Mouse (Mus musculus): ENCODE data around the gene Aqp3. TPM values are rescaled to one million over a fixed set of nuclear protein-coding genes. Genes with fewer than 3 reads are reported as not detected.

Gene Aqp3
- polyA plus RNA-seq, 1 experiment from 2014 or later, result 0.11 TPM

DNA sequence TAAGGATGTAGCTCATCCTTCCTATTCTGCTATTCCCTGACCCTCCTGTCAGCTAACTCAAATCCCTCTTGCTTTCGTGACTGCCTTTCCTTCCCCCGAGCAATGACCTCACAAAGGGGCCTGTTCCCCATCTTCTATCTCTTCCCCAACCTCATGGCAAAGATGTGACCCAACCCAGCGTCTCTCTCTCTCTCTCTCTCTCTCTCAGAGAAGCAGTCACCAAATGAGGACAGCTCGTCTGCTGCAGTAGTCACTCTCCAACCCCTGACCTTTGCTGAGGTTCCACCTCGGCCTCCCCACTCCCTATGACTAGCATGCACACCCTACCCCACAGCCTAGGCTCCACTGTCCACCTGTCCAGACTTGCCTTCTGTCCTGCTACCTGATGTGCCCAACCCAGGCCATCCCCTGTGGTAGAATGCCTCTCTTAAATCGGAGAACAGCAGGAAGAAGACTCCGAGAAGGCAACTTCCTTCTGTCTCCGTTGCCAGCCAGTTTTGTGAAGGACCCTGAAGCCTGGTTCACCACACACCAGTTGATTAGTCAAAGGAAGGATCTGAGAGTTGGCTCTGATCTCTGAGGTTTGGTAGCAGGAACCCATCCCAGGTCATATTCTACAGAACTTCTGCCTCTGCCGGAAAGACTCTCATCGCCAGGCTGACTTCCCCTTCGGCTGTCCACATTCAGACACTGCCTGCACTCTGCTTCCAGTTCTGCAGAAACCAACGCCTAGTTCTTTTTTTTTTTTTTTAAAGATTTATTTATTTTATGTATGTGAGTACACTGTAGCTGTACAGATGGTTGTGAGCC lies 24.8 kb downstream of the Aqp3 start:
- WGBS, result 78% methylated on average over 12 of the region's 12 CpGs
- H3K36me3 ChIP-seq (ENCODE audit: control insufficient read depth, insufficient read depth), result no peaks in the 10 kb centered on the region
- H3K27ac ChIP-seq (ENCODE audit: low read length), result no peak overlapping the region
- H3K9me3 ChIP-seq (ENCODE audit: control insufficient read depth, low read length), result no peaks in the 10 kb centered on the region
- no peak for ATAC-seq
- no peak overlapping the region for H3K9ac ChIP-seq (replicated peaks; ENCODE audit: low read depth, low read length)
- H3K4me1 ChIP-seq (replicated peaks; ENCODE audit: control insufficient read depth, insufficient read depth, low read length), result no peaks in the 10 kb centered on the region
- H3K27me3 ChIP-seq (replicated peaks; ENCODE audit: control insufficient read depth, insufficient read depth, low read length), result no peaks in the 10 kb centered on the region
- no peak overlapping the region for H3K4me3 ChIP-seq (replicated peaks; ENCODE audit: low read length)
- no peak overlapping the region for H3K4me2 ChIP-seq (ENCODE audit: low read length)

DNA sequence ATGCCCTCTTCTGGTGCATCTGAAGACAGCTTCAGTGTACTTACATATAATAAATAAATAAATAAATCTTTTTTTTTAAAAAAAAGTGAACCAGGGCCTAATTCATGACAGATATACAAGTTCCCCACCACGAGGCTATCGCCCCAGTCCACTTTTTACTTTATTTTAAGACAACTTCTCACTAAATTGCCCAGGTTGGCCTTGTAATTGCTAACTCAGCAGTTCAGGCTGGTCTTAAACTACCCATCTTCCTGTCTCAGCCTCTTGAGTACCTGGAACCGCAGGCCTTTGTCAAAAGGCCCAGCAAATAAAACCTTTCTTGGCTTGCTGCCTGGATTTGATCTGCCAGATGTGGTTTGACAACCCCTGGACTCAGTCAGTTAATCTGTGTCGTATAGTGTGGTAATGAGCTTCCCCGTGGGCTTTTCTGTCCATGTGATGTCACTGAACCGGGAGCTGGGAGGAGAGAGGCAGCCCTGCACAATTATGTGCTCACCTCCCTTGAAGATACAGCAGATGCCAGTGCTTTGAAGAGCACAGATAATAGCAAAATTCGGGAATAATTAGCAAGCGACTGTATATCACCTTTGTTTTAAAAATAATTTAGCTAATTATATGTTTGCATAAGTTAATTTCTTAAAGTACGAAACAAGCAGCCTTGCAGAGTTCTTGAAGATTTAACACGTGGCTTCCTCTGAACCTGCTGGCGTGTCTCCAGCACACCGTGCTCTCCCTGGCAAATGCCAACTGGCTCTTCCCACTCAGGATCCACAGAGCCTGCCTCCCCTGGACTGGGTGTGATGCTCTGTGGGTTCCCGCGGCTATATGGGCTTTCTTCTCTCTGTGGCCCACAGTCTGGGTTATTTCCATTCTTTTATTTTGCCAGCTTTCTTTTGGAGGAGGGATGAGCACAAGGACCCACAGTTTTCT lies 26.2 kb downstream of the Aqp3 start:
- no peak overlapping the region for H3K9ac ChIP-seq (replicated peaks; ENCODE audit: low read depth, low read length)
- H3K4me3 ChIP-seq (replicated peaks; ENCODE audit: low read length), result no peak overlapping the region
- H3K4me2 ChIP-seq (ENCODE audit: low read length), result no peak overlapping the region
- H3K27ac ChIP-seq (ENCODE audit: low read length), result no peak overlapping the region
- H3K36me3 ChIP-seq (ENCODE audit: control insufficient read depth, insufficient read depth), result no peaks in the 10 kb centered on the region
- no peaks in the 10 kb centered on the region for H3K9me3 ChIP-seq (ENCODE audit: control insufficient read depth, low read length)
- no peak for ATAC-seq
- WGBS, result 57% methylated on average over 14 of the region's 14 CpGs
- H3K27me3 ChIP-seq (replicated peaks; ENCODE audit: control insufficient read depth, insufficient read depth, low read length), result no peaks in the 10 kb centered on the region
- no peaks in the 10 kb centered on the region for H3K4me1 ChIP-seq (replicated peaks; ENCODE audit: control insufficient read depth, insufficient read depth, low read length)

DNA sequence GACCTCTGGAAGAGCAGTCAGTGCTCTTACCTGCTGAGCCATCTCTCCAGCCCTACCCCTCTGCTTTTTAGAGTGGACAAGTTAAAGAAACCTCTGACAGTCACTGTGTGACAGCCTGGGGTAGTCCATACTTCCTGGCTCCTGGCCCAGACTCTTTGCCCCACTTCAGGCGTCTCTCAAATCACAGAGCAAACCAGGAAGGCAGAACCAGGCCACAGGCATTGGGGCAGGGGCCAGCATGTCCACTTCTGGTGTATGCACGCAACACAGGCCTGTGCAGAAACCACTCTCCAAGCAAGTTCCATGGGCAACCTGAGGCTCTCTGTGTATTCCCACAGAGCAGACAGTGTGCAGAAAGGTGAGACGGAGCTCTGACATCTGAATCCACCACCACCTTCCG lies 32.8 kb downstream of the Aqp3 start:
- H3K4me1 ChIP-seq (replicated peaks; ENCODE audit: control insufficient read depth, insufficient read depth, low read length), result no peaks in the 10 kb centered on the region
- no peaks in the 10 kb centered on the region for H3K27me3 ChIP-seq (replicated peaks; ENCODE audit: control insufficient read depth, insufficient read depth, low read length)
- no peaks in the 10 kb centered on the region for H3K9me3 ChIP-seq (ENCODE audit: control insufficient read depth, low read length)
- no peak overlapping the region for H3K27ac ChIP-seq (ENCODE audit: low read length)
- H3K4me2 ChIP-seq (ENCODE audit: low read length), result no peak overlapping the region
- no peak overlapping the region for H3K4me3 ChIP-seq (replicated peaks; ENCODE audit: low read length)
- no peak for ATAC-seq
- H3K9ac ChIP-seq (replicated peaks; ENCODE audit: low read depth, low read length), result no peak overlapping the region
- H3K36me3 ChIP-seq (ENCODE audit: control insufficient read depth, insufficient read depth), result no peaks in the 10 kb centered on the region
- 86% methylated on average over 4 of the region's 4 CpGs for WGBS

DNA sequence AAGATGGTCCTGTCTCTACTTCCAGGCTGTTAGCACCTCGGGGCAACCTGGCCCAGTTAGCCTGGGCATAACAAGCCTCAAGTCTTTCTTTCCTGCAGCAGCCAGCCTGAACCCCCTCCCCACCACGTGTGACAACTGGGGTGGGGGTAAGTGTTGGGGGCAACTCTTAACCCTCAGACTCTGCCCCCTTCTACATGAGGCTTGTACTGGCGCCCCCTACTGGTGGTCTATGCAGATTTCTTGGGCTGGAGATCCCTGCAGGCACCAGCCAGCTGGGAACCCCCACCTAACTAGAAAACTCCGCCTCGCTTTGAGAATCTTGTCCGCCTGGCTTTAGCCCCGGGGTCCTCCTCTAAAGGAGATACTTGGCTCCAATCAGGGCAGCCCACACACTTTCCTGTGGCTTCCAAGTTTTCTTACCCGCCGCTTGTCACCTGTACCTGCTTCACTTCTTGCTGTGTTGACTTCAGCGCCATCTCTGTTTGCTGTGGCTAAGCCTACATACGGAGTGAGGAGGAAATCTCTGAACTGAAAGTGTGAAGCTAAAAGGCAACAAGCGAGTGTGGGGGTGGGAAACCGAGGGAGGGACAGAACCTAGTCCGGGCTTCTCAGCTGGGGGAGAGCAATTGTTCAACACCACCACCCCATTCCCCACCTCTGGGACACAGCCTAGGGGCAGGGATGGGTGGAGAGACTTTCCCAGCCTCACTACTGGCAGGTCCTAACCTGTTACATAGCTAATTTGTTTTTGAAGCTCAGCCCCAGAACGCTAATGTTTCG lies 33.9 kb downstream of the Aqp3 start:
- Histone ChIP-seq H3K4me3 (replicated peaks; ENCODE audit: low read length) (no peak overlapping the region), H3K9ac (replicated peaks; ENCODE audit: low read depth, low read length) (no peak overlapping the region), H3K4me2 (ENCODE audit: low read length) (no peak overlapping the region), H3K9me3 (ENCODE audit: control insufficient read depth, low read length) (no peaks in the 10 kb centered on the region), H3K4me1 (replicated peaks; ENCODE audit: control insufficient read depth, insufficient read depth, low read length) (no peaks in the 10 kb centered on the region), H3K36me3 (ENCODE audit: control insufficient read depth, insufficient read depth) (no peaks in the 10 kb centered on the region), H3K27ac (ENCODE audit: low read length) (no peak overlapping the region), H3K27me3 (replicated peaks; ENCODE audit: control insufficient read depth, insufficient read depth, low read length) (no peaks in the 10 kb centered on the region)
- WGBS, result 19% methylated on average over 16 of the region's 16 CpGs
- ATAC-seq, result no peak

DNA sequence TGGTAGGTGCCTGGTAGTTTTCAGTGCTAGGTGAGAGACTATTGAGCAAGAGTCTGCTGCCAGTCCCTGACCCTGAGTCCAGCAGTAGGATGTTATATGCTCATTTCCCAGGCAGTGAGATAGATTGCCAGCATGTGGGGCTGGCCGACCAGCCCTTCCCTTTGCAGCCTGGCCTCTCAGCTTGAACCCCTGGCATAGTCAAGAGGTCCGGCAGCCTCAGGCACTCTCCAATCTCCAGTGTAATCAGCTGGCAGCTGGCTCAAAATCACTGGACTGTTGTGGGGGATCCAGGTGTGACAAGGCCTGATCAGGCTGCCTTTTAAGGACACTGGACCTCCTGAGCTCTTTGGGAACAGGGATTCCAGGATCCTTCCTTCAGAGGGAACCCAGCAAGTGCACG lies 34.6 kb downstream of the Aqp3 start:
- no peak overlapping the region for H3K4me2 ChIP-seq (ENCODE audit: low read length)
- no peak overlapping the region for H3K4me3 ChIP-seq (replicated peaks; ENCODE audit: low read length)
- H3K9me3 ChIP-seq (ENCODE audit: control insufficient read depth, low read length), result no peaks in the 10 kb centered on the region
- no peaks in the 10 kb centered on the region for H3K4me1 ChIP-seq (replicated peaks; ENCODE audit: control insufficient read depth, insufficient read depth, low read length)
- H3K27ac ChIP-seq (ENCODE audit: low read length), result no peak overlapping the region
- no peaks in the 10 kb centered on the region for H3K27me3 ChIP-seq (replicated peaks; ENCODE audit: control insufficient read depth, insufficient read depth, low read length)
- WGBS, result 64% methylated on average over 3 of the region's 3 CpGs
- no peak overlapping the region for H3K9ac ChIP-seq (replicated peaks; ENCODE audit: low read depth, low read length)
- no peak for ATAC-seq
- no peaks in the 10 kb centered on the region for H3K36me3 ChIP-seq (ENCODE audit: control insufficient read depth, insufficient read depth)

DNA sequence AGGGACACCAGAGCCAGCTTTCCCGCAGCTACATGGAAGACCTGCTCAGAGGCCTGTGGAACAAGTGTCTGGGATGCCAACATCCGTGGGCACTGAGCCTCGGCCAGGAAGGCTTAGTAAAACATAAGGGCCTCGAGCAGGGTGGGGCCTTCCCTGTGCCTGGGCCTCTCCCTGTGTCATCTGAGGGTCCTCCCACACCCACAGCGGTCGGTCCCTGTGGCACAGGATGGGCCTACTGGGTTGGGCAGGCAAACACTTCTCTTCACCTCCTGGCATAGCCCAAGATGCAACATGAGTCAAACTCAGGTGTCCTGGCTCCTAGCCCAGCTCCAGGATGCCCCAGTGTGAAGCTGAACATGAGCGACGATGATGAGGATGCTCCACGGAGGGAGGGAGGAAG lies 40.6 kb downstream of the Aqp3 start:
- Histone ChIP-seq H3K27ac (ENCODE audit: low read length) (no peak overlapping the region), H3K9me3 (ENCODE audit: control insufficient read depth, low read length) (no peaks in the 10 kb centered on the region), H3K4me2 (ENCODE audit: low read length) (no peak overlapping the region), H3K9ac (replicated peaks; ENCODE audit: low read depth, low read length) (no peak overlapping the region), H3K36me3 (ENCODE audit: control insufficient read depth, insufficient read depth) (no peaks in the 10 kb centered on the region), H3K4me1 (replicated peaks; ENCODE audit: control insufficient read depth, insufficient read depth, low read length) (no peaks in the 10 kb centered on the region), H3K4me3 (replicated peaks; ENCODE audit: low read length) (no peak overlapping the region), H3K27me3 (replicated peaks; ENCODE audit: control insufficient read depth, insufficient read depth, low read length) (no peaks in the 10 kb centered on the region)
- 74% methylated on average over 6 of the region's 9 CpGs for WGBS
- ATAC-seq, result no peak

DNA sequence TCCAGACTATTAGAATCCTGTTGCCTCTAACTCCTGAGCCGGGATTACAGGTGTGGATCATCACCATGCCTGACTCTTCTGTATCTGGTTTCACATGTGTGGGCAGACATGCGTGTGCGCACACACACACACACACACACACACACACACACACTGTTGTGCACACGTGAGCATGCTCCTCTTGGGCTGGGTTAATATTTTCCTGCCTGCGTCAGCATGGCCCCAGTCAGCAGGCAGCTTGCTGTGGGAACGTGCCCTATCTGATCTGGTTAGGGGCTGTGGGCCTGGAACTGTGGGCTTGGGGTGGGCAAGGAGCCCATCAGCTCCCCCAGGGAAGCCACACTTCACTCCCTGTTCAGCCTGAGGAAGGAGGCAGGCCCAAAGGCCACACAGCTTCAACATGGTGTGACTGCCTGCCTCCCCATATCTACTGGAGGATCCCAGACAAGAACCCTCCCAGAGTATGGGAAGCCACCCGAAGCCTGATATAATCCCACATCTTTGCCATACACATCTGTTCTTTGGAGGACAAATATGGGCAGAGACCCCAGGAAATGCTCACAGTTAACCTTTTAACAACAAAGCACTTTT lies 41.1 kb downstream of the Aqp3 start:
- ATAC-seq, result no peak
- Histone ChIP-seq H3K9ac (replicated peaks; ENCODE audit: low read depth, low read length) (no peak overlapping the region), H3K4me2 (ENCODE audit: low read length) (no peak overlapping the region), H3K36me3 (ENCODE audit: control insufficient read depth, insufficient read depth) (no peaks in the 10 kb centered on the region), H3K4me1 (replicated peaks; ENCODE audit: control insufficient read depth, insufficient read depth, low read length) (no peaks in the 10 kb centered on the region), H3K9me3 (ENCODE audit: control insufficient read depth, low read length) (no peaks in the 10 kb centered on the region), H3K27ac (ENCODE audit: low read length) (no peak overlapping the region), H3K27me3 (replicated peaks; ENCODE audit: control insufficient read depth, insufficient read depth, low read length) (no peaks in the 10 kb centered on the region), H3K4me3 (replicated peaks; ENCODE audit: low read length) (no peak overlapping the region)
- WGBS, result 77% methylated on average over 7 of the region's 7 CpGs

DNA sequence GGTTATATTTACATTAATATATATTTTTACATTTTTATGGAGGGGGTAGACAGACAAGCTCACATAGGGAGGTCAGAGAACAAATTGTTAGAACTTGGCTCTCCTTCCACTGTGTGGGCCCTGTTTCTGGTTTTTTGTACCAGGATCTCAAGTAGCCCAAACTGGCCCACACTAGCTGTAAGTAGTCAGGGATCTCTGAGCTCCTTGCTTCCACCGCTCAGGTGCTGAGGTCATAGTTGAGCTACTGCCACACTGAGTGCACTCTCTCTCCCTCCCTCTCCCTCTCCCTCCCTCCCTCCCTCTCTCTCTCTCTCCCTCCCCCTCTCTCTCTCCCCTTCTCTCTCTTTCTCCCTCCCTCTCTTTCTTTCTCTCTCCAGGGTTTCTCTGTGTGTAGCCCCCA lies 41.7 kb downstream of the Aqp3 start:
- no peak overlapping the region for H3K4me3 ChIP-seq (replicated peaks; ENCODE audit: low read length)
- H3K4me1 ChIP-seq (replicated peaks; ENCODE audit: control insufficient read depth, insufficient read depth, low read length), result no peaks in the 10 kb centered on the region
- no peaks in the 10 kb centered on the region for H3K36me3 ChIP-seq (ENCODE audit: control insufficient read depth, insufficient read depth)
- H3K27me3 ChIP-seq (replicated peaks; ENCODE audit: control insufficient read depth, insufficient read depth, low read length), result no peaks in the 10 kb centered on the region
- H3K4me2 ChIP-seq (ENCODE audit: low read length), result no peak overlapping the region
- no peak for ATAC-seq
- 75% methylated on average over 1 of the region's 1 CpGs for WGBS
- no peak overlapping the region for H3K9ac ChIP-seq (replicated peaks; ENCODE audit: low read depth, low read length)
- H3K27ac ChIP-seq (ENCODE audit: low read length), result no peak overlapping the region
- no peaks in the 10 kb centered on the region for H3K9me3 ChIP-seq (ENCODE audit: control insufficient read depth, low read length)

DNA sequence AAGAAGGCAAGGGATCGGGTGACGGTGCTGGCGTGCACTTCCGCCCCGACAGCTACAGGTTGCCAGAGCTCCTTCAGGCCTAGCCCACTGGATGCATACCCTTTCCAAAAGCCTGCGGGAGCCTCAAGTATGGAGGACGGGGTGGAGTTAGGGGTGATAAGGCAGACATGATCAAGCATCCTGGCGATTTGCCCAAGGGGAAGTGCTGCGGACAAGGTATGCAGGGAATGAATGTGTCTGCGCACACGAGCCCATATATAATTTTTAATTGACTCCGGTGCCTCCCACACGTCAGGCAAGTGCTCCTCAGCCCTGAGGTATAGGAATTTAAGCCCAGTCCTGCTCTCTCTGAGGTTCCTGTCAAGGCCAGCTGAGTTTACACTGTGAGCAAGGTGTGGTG lies 42.9 kb downstream of the Aqp3 start:
- H3K4me3 ChIP-seq (replicated peaks; ENCODE audit: low read length), result no peak overlapping the region
- H3K9ac ChIP-seq (replicated peaks; ENCODE audit: low read depth, low read length), result no peak overlapping the region
- H3K4me1 ChIP-seq (replicated peaks; ENCODE audit: control insufficient read depth, insufficient read depth, low read length), result peaks cover 3% of the 10 kb centered on the region
- no peak overlapping the region for H3K4me2 ChIP-seq (ENCODE audit: low read length)
- H3K36me3 ChIP-seq (ENCODE audit: control insufficient read depth, insufficient read depth), result no peaks in the 10 kb centered on the region
- 88% methylated on average over 13 of the region's 13 CpGs for WGBS
- ATAC-seq, result no peak
- no peaks in the 10 kb centered on the region for H3K9me3 ChIP-seq (ENCODE audit: control insufficient read depth, low read length)
- no peak overlapping the region for H3K27ac ChIP-seq (ENCODE audit: low read length)
- no peaks in the 10 kb centered on the region for H3K27me3 ChIP-seq (replicated peaks; ENCODE audit: control insufficient read depth, insufficient read depth, low read length)
